Mouse (Mus musculus): ENCODE measurements at regions not wholly inside any gene's neighbourhood (a gene's known extent, or its start where the extent isn't known, plus 50 kb on each side); places are given as distances from the start of the nearest gene placed in this dataset.
A peak's percentile ranks its signal among the peaks of the same experiment; 100 is the strongest.

DNA sequence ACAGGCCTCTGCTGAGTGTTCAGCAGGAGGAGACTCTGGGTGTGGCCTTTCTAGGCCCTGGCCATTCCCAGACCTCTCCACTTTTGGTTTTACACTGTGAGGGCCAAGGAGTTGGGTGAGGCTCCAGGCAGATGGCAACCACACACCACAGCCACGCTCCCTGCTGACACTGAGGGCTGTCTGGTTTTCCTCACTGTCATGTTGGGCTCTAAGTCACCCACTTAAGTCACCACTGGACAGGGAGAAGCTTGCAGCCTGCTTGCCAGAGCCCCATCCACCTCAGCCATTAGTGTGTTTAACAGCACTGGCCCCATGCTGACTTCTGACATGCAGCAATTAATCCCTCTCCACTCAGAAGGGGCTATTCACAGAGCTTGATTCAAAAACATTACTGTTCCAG, 170.6 kb downstream of the Sec61b start:
- Histone ChIP-seq H3K4me2 (ENCODE audit: low read length) (no peak overlapping the region), H3K27ac (no peak overlapping the region), H3K36me3 (ENCODE audit: insufficient read depth, low read length) (no peaks in the 10 kb centered on the region), H3K9ac (ENCODE audit: low read depth, low read length) (no peak overlapping the region), H3K9me3 (replicated peaks; ENCODE audit: low read length) (no peaks in the 10 kb centered on the region), H3K27me3 (ENCODE audit: insufficient read depth, low read length) (no peaks in the 10 kb centered on the region), H3K4me1 (replicated peaks; ENCODE audit: insufficient read depth, low read length) (no peaks in the 10 kb centered on the region), H3K4me3 (replicated peaks; ENCODE audit: low read depth, low read length) (no peak overlapping the region)
- DNase-seq (ENCODE audit: low spot score) (no peak), ATAC-seq (replicated peaks; ENCODE audit: low FRiP score, low read depth) (no peak)
- WGBS, result 33% methylated on average over 1 of the region's 1 CpGs
- TF ChIP-seq CTCF (IDR thresholded peaks at IDR 0.05; ENCODE audit: low read depth), result no peak

DNA sequence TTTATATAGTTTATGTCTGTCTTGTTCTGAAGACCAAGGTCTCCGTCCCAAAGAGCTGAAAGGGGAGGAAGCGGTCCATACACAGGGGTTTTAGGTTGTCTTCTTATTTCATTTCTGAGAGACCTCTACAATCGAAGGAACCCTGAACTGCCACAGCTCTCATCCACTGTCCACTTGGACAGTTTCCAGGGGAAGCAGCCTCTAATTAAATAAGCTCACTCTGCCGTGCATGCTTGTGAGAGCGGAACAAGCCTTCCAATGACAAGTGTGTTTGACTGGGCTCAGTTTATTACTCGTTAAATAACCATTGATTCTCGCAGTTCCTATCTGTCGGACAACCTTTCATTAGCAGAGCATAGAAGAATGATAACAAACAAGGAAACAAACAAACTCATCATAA, 174.2 kb downstream of the Sec61b start:
- H3K4me2 ChIP-seq (ENCODE audit: low read length), result no peak overlapping the region
- ATAC-seq (replicated peaks; ENCODE audit: low FRiP score, low read depth) (no peak), DNase-seq (ENCODE audit: low spot score) (peak; percentile 27)
- H3K4me3 ChIP-seq (replicated peaks; ENCODE audit: low read depth, low read length), result no peak overlapping the region
- H3K4me1 ChIP-seq (replicated peaks; ENCODE audit: insufficient read depth, low read length), result no peaks in the 10 kb centered on the region
- no peak overlapping the region for H3K27ac ChIP-seq
- H3K9me3 ChIP-seq (replicated peaks; ENCODE audit: low read length), result no peaks in the 10 kb centered on the region
- 54% methylated on average over 8 of the region's 8 CpGs for WGBS
- TF ChIP-seq CTCF (IDR thresholded peaks at IDR 0.05; ENCODE audit: low read depth), result no peak
- no peaks in the 10 kb centered on the region for H3K27me3 ChIP-seq (ENCODE audit: insufficient read depth, low read length)
- no peak overlapping the region for H3K9ac ChIP-seq (ENCODE audit: low read depth, low read length)
- no peaks in the 10 kb centered on the region for H3K36me3 ChIP-seq (ENCODE audit: insufficient read depth, low read length)

DNA sequence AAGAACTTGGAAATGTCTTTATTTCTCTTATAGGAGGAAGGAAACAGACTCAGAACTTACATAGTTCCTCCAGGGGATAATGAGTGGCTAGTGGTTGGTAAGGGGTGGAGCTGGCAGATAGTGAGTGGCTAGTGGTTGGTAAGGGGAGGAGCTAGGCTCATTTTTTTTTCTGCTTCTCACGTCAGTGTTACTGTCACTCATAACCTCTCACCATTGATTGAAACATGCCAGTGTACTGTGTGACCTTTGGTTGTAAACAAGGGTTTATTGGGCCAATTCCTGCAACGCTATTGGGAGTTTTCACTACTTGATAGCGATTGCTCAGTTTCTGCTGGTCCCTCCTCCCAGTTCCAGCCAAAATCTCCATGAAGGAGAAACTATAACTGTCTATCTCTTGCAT, 175.5 kb downstream of the Sec61b start:
- ATAC-seq (replicated peaks; ENCODE audit: low FRiP score, low read depth) (no peak), DNase-seq (ENCODE audit: low spot score) (no peak)
- 76% methylated on average over 3 of the region's 3 CpGs for WGBS
- Histone ChIP-seq H3K4me2 (ENCODE audit: low read length) (no peak overlapping the region), H3K27ac (no peak overlapping the region), H3K9me3 (replicated peaks; ENCODE audit: low read length) (no peaks in the 10 kb centered on the region), H3K9ac (ENCODE audit: low read depth, low read length) (no peak overlapping the region), H3K27me3 (ENCODE audit: insufficient read depth, low read length) (no peaks in the 10 kb centered on the region), H3K4me3 (replicated peaks; ENCODE audit: low read depth, low read length) (no peak overlapping the region), H3K4me1 (replicated peaks; ENCODE audit: insufficient read depth, low read length) (no peaks in the 10 kb centered on the region), H3K36me3 (ENCODE audit: insufficient read depth, low read length) (no peaks in the 10 kb centered on the region)
- no peak for TF ChIP-seq CTCF (IDR thresholded peaks at IDR 0.05; ENCODE audit: low read depth)

DNA sequence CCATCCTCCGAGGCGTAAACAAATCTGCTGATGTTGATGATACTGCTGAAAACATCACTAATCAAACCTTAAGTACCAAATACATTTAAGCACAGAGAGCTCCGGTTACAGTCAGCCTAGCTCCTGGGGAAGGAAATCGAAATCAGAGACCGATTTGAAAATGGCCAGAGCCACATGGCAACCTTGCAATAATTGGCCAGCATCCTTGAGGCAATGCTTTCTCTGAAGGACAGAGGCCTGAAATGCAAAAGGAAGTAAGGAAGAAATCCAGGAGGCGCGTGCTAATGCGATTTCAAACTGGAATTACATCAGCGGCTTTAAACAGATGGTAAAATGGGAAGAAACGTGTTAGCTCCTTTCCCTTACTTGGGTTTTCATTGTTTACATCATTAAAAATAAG, 177.1 kb downstream of the Sec61b start:
- Histone ChIP-seq H3K9me3 (replicated peaks; ENCODE audit: low read length) (no peaks in the 10 kb centered on the region), H3K9ac (ENCODE audit: low read depth, low read length) (no peak overlapping the region), H3K36me3 (ENCODE audit: insufficient read depth, low read length) (no peaks in the 10 kb centered on the region), H3K4me2 (ENCODE audit: low read length) (no peak overlapping the region), H3K27ac (no peak overlapping the region), H3K27me3 (ENCODE audit: insufficient read depth, low read length) (no peaks in the 10 kb centered on the region), H3K4me1 (replicated peaks; ENCODE audit: insufficient read depth, low read length) (no peaks in the 10 kb centered on the region), H3K4me3 (replicated peaks; ENCODE audit: low read depth, low read length) (no peak overlapping the region)
- DNase-seq (ENCODE audit: low spot score) (peak; percentile 4), ATAC-seq (replicated peaks; ENCODE audit: low FRiP score, low read depth) (no peak)
- 61% methylated on average over 10 of the region's 10 CpGs for WGBS
- TF ChIP-seq CTCF (IDR thresholded peaks at IDR 0.05; ENCODE audit: low read depth), result no peak

DNA sequence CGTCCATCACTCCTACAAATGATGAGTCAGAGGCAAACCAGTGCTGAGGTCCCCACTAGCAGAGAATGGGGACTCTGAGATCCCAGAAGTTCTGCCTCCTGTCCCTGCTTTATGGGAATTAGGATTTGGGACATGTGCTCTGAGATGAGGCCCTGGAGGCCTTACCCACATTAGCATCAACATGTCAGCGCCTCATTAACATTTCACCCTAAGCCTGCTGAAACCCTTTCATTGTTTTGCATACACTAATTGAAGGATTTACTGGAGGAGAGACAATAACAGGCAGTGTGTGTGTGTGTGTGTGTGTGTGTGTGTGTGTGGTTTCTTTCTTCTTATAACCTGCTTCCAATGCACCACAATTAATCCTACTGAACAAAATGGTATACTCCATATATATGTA, 178.7 kb downstream of the Sec61b start:
- H3K9me3 ChIP-seq (replicated peaks; ENCODE audit: low read length), result no peaks in the 10 kb centered on the region
- H3K27ac ChIP-seq, result no peak overlapping the region
- no peaks in the 10 kb centered on the region for H3K27me3 ChIP-seq (ENCODE audit: insufficient read depth, low read length)
- H3K4me3 ChIP-seq (replicated peaks; ENCODE audit: low read depth, low read length), result no peak overlapping the region
- no peaks in the 10 kb centered on the region for H3K36me3 ChIP-seq (ENCODE audit: insufficient read depth, low read length)
- WGBS, result 76% methylated on average over 2 of the region's 2 CpGs
- DNase-seq (ENCODE audit: low spot score) (no peak), ATAC-seq (replicated peaks; ENCODE audit: low FRiP score, low read depth) (no peak)
- H3K4me1 ChIP-seq (replicated peaks; ENCODE audit: insufficient read depth, low read length), result no peaks in the 10 kb centered on the region
- H3K4me2 ChIP-seq (ENCODE audit: low read length), result no peak overlapping the region
- H3K9ac ChIP-seq (ENCODE audit: low read depth, low read length), result no peak overlapping the region
- no peak for TF ChIP-seq CTCF (IDR thresholded peaks at IDR 0.05; ENCODE audit: low read depth)

DNA sequence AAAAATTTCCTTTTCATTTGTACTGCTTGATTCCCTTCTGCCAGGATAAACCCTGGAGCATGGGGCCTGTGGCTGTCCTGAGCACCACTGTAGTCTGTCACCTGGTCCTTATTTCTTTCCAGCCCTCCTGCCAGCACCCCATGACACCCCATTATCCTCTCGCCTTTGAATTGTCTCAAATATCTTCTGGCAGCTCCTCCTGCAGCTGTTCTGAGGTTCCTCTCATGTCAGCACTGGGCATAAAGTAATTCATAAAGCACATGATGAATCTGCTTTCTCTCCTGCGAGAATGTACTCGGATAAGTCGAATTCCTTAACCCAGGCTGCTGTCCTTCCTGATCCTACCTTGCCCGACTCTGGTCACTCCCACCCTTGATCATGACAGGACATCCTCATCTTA, 195.1 kb downstream of the Sec61b start:
- ATAC-seq (replicated peaks; ENCODE audit: low FRiP score, low read depth), result no peak
- no peak for TF ChIP-seq CTCF (IDR thresholded peaks at IDR 0.05; ENCODE audit: low read depth)
- Histone ChIP-seq H3K4me2 (ENCODE audit: low read length) (no peak overlapping the region), H3K9ac (ENCODE audit: low read depth, low read length) (no peak overlapping the region), H3K27me3 (ENCODE audit: insufficient read depth, low read length) (no peaks in the 10 kb centered on the region), H3K4me1 (replicated peaks; ENCODE audit: insufficient read depth, low read length) (no peaks in the 10 kb centered on the region), H3K4me3 (replicated peaks; ENCODE audit: low read depth, low read length) (no peak overlapping the region), H3K9me3 (replicated peaks; ENCODE audit: low read length) (no peaks in the 10 kb centered on the region), H3K27ac (no peak overlapping the region), H3K36me3 (ENCODE audit: insufficient read depth, low read length) (no peaks in the 10 kb centered on the region)
- no peak for DNase-seq (ENCODE audit: low spot score)
- 76% methylated on average over 5 of the region's 5 CpGs for WGBS

DNA sequence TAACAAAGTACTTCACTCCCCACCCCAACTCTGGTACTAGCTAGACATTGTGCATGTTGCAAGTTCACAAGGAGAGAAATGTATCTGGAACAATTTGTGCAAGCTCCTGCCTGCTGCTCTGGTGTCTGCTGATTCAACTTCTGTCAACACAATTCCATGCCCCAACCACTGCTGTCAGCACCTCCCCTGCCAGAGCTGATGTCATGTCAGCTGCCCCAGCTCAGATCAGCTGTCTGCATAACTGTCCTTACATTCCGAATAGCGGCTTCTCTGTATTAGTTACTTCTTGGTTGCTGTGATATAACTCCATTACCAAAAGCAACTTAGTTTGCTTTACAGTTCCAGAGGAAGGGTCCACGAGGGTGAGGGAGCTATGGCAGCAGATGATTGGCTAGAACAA, 196.0 kb downstream of the Sec61b start:
- Histone ChIP-seq H3K4me3 (replicated peaks; ENCODE audit: low read depth, low read length) (no peak overlapping the region), H3K9me3 (replicated peaks; ENCODE audit: low read length) (no peaks in the 10 kb centered on the region), H3K4me2 (ENCODE audit: low read length) (no peak overlapping the region), H3K27me3 (ENCODE audit: insufficient read depth, low read length) (no peaks in the 10 kb centered on the region), H3K27ac (no peak overlapping the region), H3K4me1 (replicated peaks; ENCODE audit: insufficient read depth, low read length) (no peaks in the 10 kb centered on the region), H3K36me3 (ENCODE audit: insufficient read depth, low read length) (no peaks in the 10 kb centered on the region), H3K9ac (ENCODE audit: low read depth, low read length) (no peak overlapping the region)
- DNase-seq (ENCODE audit: low spot score) (no peak), ATAC-seq (replicated peaks; ENCODE audit: low FRiP score, low read depth) (no peak)
- no peak for TF ChIP-seq CTCF (IDR thresholded peaks at IDR 0.05; ENCODE audit: low read depth)
- WGBS, result 65% methylated on average over 3 of the region's 3 CpGs

Measured in kidney, postnatal 0 days (tissue).